In the genomic region with DNA sequence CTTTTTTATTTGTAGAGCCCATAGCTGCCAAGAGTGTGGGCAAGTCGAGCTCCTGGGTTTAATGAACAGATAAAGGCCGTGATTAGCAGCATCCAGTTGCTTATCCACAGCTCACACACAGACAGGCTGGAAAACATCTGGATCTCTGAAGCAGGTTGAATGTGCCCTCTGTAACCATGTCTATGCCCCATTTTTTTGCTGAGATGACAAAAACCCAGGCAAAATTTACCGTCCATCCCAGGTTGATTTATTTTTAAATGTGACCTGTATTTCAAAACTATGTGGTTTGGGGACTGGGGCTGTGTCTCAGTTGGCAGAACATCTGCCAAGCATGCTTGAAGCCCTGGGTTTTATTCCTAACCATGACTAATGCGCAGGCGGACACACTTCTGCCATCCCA, we compare ENCODE assay signal across 18 mouse cellular contexts. TPM values are rescaled to one million over a fixed set of nuclear protein-coding genes. Genes with fewer than 3 reads are reported as not detected.
"Had no signal": no experiment of that assay in that cellular context is flagged by ENCODE, and none has a peak within 500 bp of the region (broad histone marks: within the 10 kb centered on the region; RNA-seq: fewer than 3 reads in every experiment).

No protein-coding gene starts in this region.

- H3K27me3 ChIP-seq: neural tube, embryonic 13.5 days; neural tube, embryonic 15.5 days had no signal

- DNase-seq: lung, adult 18-20 months; lung, embryonic 14.5 days; lung, postnatal 10 days; midbrain, embryonic 14.5 days; right cerebral cortex, postnatal 14 days; spleen, adult 18-20 months; thymus, adult 2 months; thymus, postnatal 25 days; thymus, postnatal 4 days had no signal

- H3K27ac ChIP-seq: midbrain, embryonic 10.5 days; midbrain, embryonic 12.5 days; neural tube, embryonic 13.5 days; neural tube, embryonic 15.5 days; stomach, embryonic 15.5 days; stomach, postnatal 0 days had no signal

- H3K9ac ChIP-seq: lung, embryonic 14.5 days; midbrain, embryonic 12.5 days; neural tube, embryonic 13.5 days; neural tube, embryonic 15.5 days; stomach, embryonic 15.5 days had no signal

- H3K4me3 ChIP-seq: midbrain, embryonic 10.5 days; midbrain, embryonic 12.5 days; myocyte; neural tube, embryonic 13.5 days; neural tube, embryonic 15.5 days; stomach, embryonic 15.5 days had no signal

- H3K4me2 ChIP-seq: lung, embryonic 14.5 days; midbrain, embryonic 12.5 days; neural tube, embryonic 13.5 days; neural tube, embryonic 15.5 days; stomach, embryonic 15.5 days had no signal

- H3K36me3 ChIP-seq: midbrain, embryonic 10.5 days; midbrain, embryonic 12.5 days; neural tube, embryonic 13.5 days; stomach, embryonic 15.5 days had no signal

- H3K4me1 ChIP-seq: neural tube, embryonic 13.5 days; neural tube, embryonic 15.5 days; stomach, embryonic 15.5 days had no signal

- H3K9me3 ChIP-seq: midbrain, embryonic 10.5 days; midbrain, embryonic 12.5 days; neural tube, embryonic 13.5 days; neural tube, embryonic 15.5 days; stomach, embryonic 15.5 days had no signal

RNA-seq across cellular contexts. Expression of a gene that starts 9.4 kb away (rescaled TPM):
- total RNA-seq: megakaryocyte, adult 5-6 weeks; megakaryocyte-erythroid progenitor cell, adult 5-6 weeks had no signal
